Comparison of ENCODE assay signal across 17 mouse cellular contexts in genomic region chr9:41364442-41365250, GRCm38 (mm10).
DNase-seq lines count a peak whose midpoint lies in the region; ATAC-seq and TF ChIP-seq lines count a peak whose summit lies in the region.
"Had no signal": no experiment of that assay in that cellular context is flagged by ENCODE, and none has a peak within 500 bp of the region (broad histone marks: within the 10 kb centered on the region; RNA-seq: fewer than 3 reads in every experiment).

No protein-coding gene starts in this region.

- no peak overlapping the region for H3K9ac ChIP-seq in forebrain, embryonic 11.5 days (ENCODE audit: low read length)
- H3K9ac ChIP-seq in forebrain, postnatal 0 days, result no peak overlapping the region
- no peak overlapping the region for H3K9ac ChIP-seq in hindbrain, embryonic 15.5 days
- no peak overlapping the region for H3K9ac ChIP-seq in midbrain, embryonic 16.5 days (ENCODE audit: low read depth, low read length)
- no peak overlapping the region for H3K9ac ChIP-seq in stomach, postnatal 0 days (ENCODE audit: low read length)
- H3K9ac ChIP-seq: heart, embryonic 15.5 days; limb, embryonic 13.5 days; liver, embryonic 15.5 days had no signal

- ATAC-seq in forebrain, embryonic 11.5 days (replicated peaks; ENCODE audit: low FRiP score), result no peak
- no peak for ATAC-seq in forebrain, postnatal 0 days
- no peak for ATAC-seq in hindbrain, embryonic 15.5 days (ENCODE audit: low FRiP score, low read depth)
- no peak for ATAC-seq in midbrain, embryonic 16.5 days
- ATAC-seq in stomach, postnatal 0 days (ENCODE audit: low FRiP score, low TSS enrichment), result no peak
- ATAC-seq: Patski had no signal

- no peak for TF ChIP-seq CTCF in forebrain, postnatal 0 days (IDR thresholded peaks at IDR 0.05; ENCODE audit: low read depth)
- no peak for TF ChIP-seq CTCF in stomach, postnatal 0 days (IDR thresholded peaks at IDR 0.05; ENCODE audit: low read depth)

- WGBS in forebrain, embryonic 11.5 days, result 60% methylated on average over 6 of the region's 6 CpGs
- 40% methylated on average over 6 of the region's 6 CpGs for WGBS in forebrain, postnatal 0 days
- WGBS in embryonic facial prominence, embryonic 10.5 days, result 72% methylated on average over 6 of the region's 6 CpGs
- WGBS in hindbrain, embryonic 15.5 days, result 11% methylated on average over 6 of the region's 6 CpGs
- WGBS in midbrain, embryonic 16.5 days, result 29% methylated on average over 6 of the region's 6 CpGs
- 62% methylated on average over 6 of the region's 6 CpGs for whole genome bisulfite sequencing in stomach, postnatal 0 days

- no peak overlapping the region for H3K4me2 ChIP-seq in forebrain, embryonic 11.5 days (ENCODE audit: low read depth, low read length, severe bottlenecking)
- no peak overlapping the region for H3K4me2 ChIP-seq in forebrain, postnatal 0 days (ENCODE audit: low read depth)
- no peak overlapping the region for H3K4me2 ChIP-seq in hindbrain, embryonic 15.5 days
- no peak overlapping the region for H3K4me2 ChIP-seq in midbrain, embryonic 16.5 days (ENCODE audit: low read length)
- no peak overlapping the region for H3K4me2 ChIP-seq in stomach, postnatal 0 days (replicated peaks; ENCODE audit: low read depth)
- H3K4me2 ChIP-seq: heart, embryonic 15.5 days; limb, embryonic 13.5 days; liver, embryonic 15.5 days had no signal

- TF ChIP-seq EP300 in stomach, postnatal 0 days (optimal IDR thresholded peaks at IDR 0.05), result no peak

- no peaks in the 10 kb centered on the region for H3K27me3 ChIP-seq in forebrain, embryonic 11.5 days (ENCODE audit: control insufficient read depth, insufficient read depth, low read length)
- no peaks in the 10 kb centered on the region for H3K27me3 ChIP-seq in forebrain, postnatal 0 days (ENCODE audit: insufficient read depth, low read length)
- H3K27me3 ChIP-seq in embryonic facial prominence, embryonic 10.5 days (replicated peaks; ENCODE audit: low read depth, poor library complexity, severe bottlenecking), result peaks cover 6% of the 10 kb centered on the region
- H3K27me3 ChIP-seq in hindbrain, embryonic 15.5 days, result no peaks in the 10 kb centered on the region
- no peaks in the 10 kb centered on the region for H3K27me3 ChIP-seq in midbrain, embryonic 16.5 days (ENCODE audit: control insufficient read depth, insufficient read depth, low read depth, low read length)
- H3K27me3 ChIP-seq in stomach, postnatal 0 days (ENCODE audit: control insufficient read depth, insufficient read depth, low read length), result no peaks in the 10 kb centered on the region
- H3K27me3 ChIP-seq: heart, embryonic 15.5 days; limb, embryonic 13.5 days; liver, embryonic 15.5 days; Patski had no signal

- no peaks in the 10 kb centered on the region for H3K9me3 ChIP-seq in forebrain, embryonic 11.5 days (ENCODE audit: control insufficient read depth, low read length)
- no peaks in the 10 kb centered on the region for H3K9me3 ChIP-seq in forebrain, postnatal 0 days (ENCODE audit: low read length)
- H3K9me3 ChIP-seq in embryonic facial prominence, embryonic 10.5 days, result no peaks in the 10 kb centered on the region
- no peaks in the 10 kb centered on the region for H3K9me3 ChIP-seq in hindbrain, embryonic 15.5 days
- no peaks in the 10 kb centered on the region for H3K9me3 ChIP-seq in midbrain, embryonic 16.5 days (replicated peaks; ENCODE audit: control insufficient read depth, low read length, poor library complexity, severe bottlenecking)
- no peaks in the 10 kb centered on the region for H3K9me3 ChIP-seq in stomach, postnatal 0 days (ENCODE audit: control insufficient read depth, low read length)
- H3K9me3 ChIP-seq: heart, embryonic 15.5 days; limb, embryonic 13.5 days; liver, embryonic 15.5 days had no signal

- no peak overlapping the region for H3K4me3 ChIP-seq in forebrain, embryonic 11.5 days (ENCODE audit: low read depth, low read length)
- H3K4me3 ChIP-seq in forebrain, postnatal 0 days (ENCODE audit: low read depth, low read length), result no peak overlapping the region
- no peak overlapping the region for H3K4me3 ChIP-seq in embryonic facial prominence, embryonic 10.5 days
- H3K4me3 ChIP-seq in hindbrain, embryonic 15.5 days, result no peak overlapping the region
- H3K4me3 ChIP-seq in midbrain, embryonic 16.5 days (ENCODE audit: low read depth, low read length), result no peak overlapping the region
- no peak overlapping the region for H3K4me3 ChIP-seq in stomach, postnatal 0 days (ENCODE audit: low read depth, low read length)
- H3K4me3 ChIP-seq: heart, embryonic 15.5 days; layer of hippocampus, adult 2 months; left cerebral cortex, adult 2 months; limb, embryonic 13.5 days; liver, embryonic 15.5 days had no signal

- H3K36me3 ChIP-seq in forebrain, embryonic 11.5 days (ENCODE audit: control insufficient read depth, insufficient read depth, low read length), result no peaks in the 10 kb centered on the region
- no peaks in the 10 kb centered on the region for H3K36me3 ChIP-seq in forebrain, postnatal 0 days (ENCODE audit: insufficient read depth)
- H3K36me3 ChIP-seq in embryonic facial prominence, embryonic 10.5 days (replicated peaks), result 0 out of 2 replicates have a peak, but pooled peaks cover 3% of the 10 kb centered on the region
- H3K36me3 ChIP-seq in hindbrain, embryonic 15.5 days, result no peaks in the 10 kb centered on the region
- H3K36me3 ChIP-seq in midbrain, embryonic 16.5 days (ENCODE audit: control insufficient read depth, insufficient read depth, low read length), result no peaks in the 10 kb centered on the region
- H3K36me3 ChIP-seq in stomach, postnatal 0 days (ENCODE audit: control insufficient read depth, insufficient read depth, low read length), result no peaks in the 10 kb centered on the region
- H3K36me3 ChIP-seq: heart, embryonic 15.5 days; limb, embryonic 13.5 days; liver, embryonic 15.5 days had no signal

- peak overlapping the region; percentile 19; the same call in 1 of the 2 replicates for H3K27ac ChIP-seq in forebrain, embryonic 11.5 days (ENCODE audit: low read depth, low read length)
- H3K27ac ChIP-seq in forebrain, postnatal 0 days (ENCODE audit: low read depth, low read length), result no peak overlapping the region
- peak overlapping the region; percentile 55 for H3K27ac ChIP-seq in embryonic facial prominence, embryonic 10.5 days (replicated peaks)
- peak overlapping the region; percentile 68 for H3K27ac ChIP-seq in hindbrain, embryonic 15.5 days (replicated peaks)
- H3K27ac ChIP-seq in midbrain, embryonic 16.5 days (ENCODE audit: low read length), result peak overlapping the region; percentile 47; the same call in 1 of the 2 replicates
- no peak overlapping the region for H3K27ac ChIP-seq in stomach, postnatal 0 days (replicated peaks)
- H3K27ac ChIP-seq: heart, embryonic 15.5 days; layer of hippocampus, adult 2 months; left cerebral cortex, adult 2 months; limb, embryonic 13.5 days; liver, embryonic 15.5 days had no signal

- peaks cover 7% of the 10 kb centered on the region for H3K4me1 ChIP-seq in forebrain, embryonic 11.5 days (replicated peaks; ENCODE audit: control insufficient read depth, insufficient read depth, low read length)
- 0 out of 2 replicates have a peak, but pooled peaks cover 4% of the 10 kb centered on the region for H3K4me1 ChIP-seq in forebrain, postnatal 0 days (ENCODE audit: insufficient read depth)
- peaks cover 14% of the 10 kb centered on the region for H3K4me1 ChIP-seq in embryonic facial prominence, embryonic 10.5 days
- H3K4me1 ChIP-seq in hindbrain, embryonic 15.5 days (replicated peaks), result peaks cover 14% of the 10 kb centered on the region
- H3K4me1 ChIP-seq in midbrain, embryonic 16.5 days (ENCODE audit: control insufficient read depth, insufficient read depth, low read length), result no peaks in the 10 kb centered on the region; the same call in 1 of the 2 replicates
- no peaks in the 10 kb centered on the region for H3K4me1 ChIP-seq in stomach, postnatal 0 days (replicated peaks; ENCODE audit: control insufficient read depth, insufficient read depth)
- H3K4me1 ChIP-seq: heart, embryonic 15.5 days; limb, embryonic 13.5 days; liver, embryonic 15.5 days had no signal

- DNase-seq in forebrain, embryonic 11.5 days (ENCODE audit: low spot score), result no peak
- DNase-seq in forebrain, postnatal 0 days, result no peak
- no peak for DNase-seq in embryonic facial prominence, embryonic 10.5 days (ENCODE audit: low spot score)
- no peak for DNase-seq in left cerebral cortex, adult 11 months (ENCODE audit: low spot score)
- no peak for DNase-seq in stomach, postnatal 0 days (ENCODE audit: low spot score)
- DNase-seq in testis, postnatal 14 days (ENCODE audit: low spot score), result no peak
- DNase-seq: cerebellum, adult 18-20 months; lung, postnatal 10 days; right cerebral cortex, postnatal 14 days had no signal

Comparison
In these comparisons a context has a peak if more than half of its experiments do, and no peak if none do; other contexts are left out.
1. H3K27ac ChIP-seq: peak in forebrain, embryonic 11.5 days (single experiment), embryonic facial prominence, embryonic 10.5 days (single experiment), hindbrain, embryonic 15.5 days (single experiment) and midbrain, embryonic 16.5 days (single experiment); none in forebrain, postnatal 0 days (single experiment) and stomach, postnatal 0 days (single experiment).